Mouse (Mus musculus) neural tube, embryonic 13.5 days (tissue): Measurements from ENCODE around the gene Fgfr2. TPM values are rescaled to one million over a fixed set of nuclear protein-coding genes. Genes with fewer than 3 reads are reported as not detected.
"Not testable (repeated sequence)": the region's sequence is repeated elsewhere in the genome, so short reads cannot be mapped to it uniquely, and the experiment has no call there.

ENCODE experiments used
- ATAC-seq: fragments of 200-750 bp; cut with Nextera tagmentation; 2 replicates; pipeline ENCODE4 v1.8.0; 2017; ENCODE audit warnings: low read depth, mild to moderate bottlenecking, moderate TSS enrichment, moderate library complexity
- H3K27ac ChIP-seq: fragments of 300-500 bp; sonication (generic); replicated peaks from 2 replicates; pipeline ENCODE4 v1.5.1; 2015; ENCODE audit warnings: moderate library complexity, mild to moderate bottlenecking, inconsistent platforms
- H3K27me3 ChIP-seq: fragments of 300-500 bp; sonication (generic); 2 replicates; pipeline ENCODE4 v1.6.1; 2015; ENCODE audit warnings: mild to moderate bottlenecking, inconsistent platforms
- H3K36me3 ChIP-seq: fragments of 300-500 bp; sonication (generic); 2 replicates; pipeline ENCODE4 v1.6.1; 2015; ENCODE audit warnings: mild to moderate bottlenecking, inconsistent platforms
- H3K4me1 ChIP-seq: fragments of 300-500 bp; sonication (generic); replicated peaks from 2 replicates; pipeline ENCODE4 v1.6.1; 2015; ENCODE audit warnings: inconsistent platforms
- H3K4me2 ChIP-seq: fragments of 300-500 bp; sonication (generic); 2 replicates; pipeline ENCODE4 v1.6.1; 2015; ENCODE audit warnings: inconsistent platforms, mild to moderate bottlenecking, moderate library complexity
- H3K4me3 ChIP-seq: fragments of 300-500 bp; sonication (generic); 2 replicates; pipeline ENCODE4 v1.5.1; 2015; ENCODE audit warnings: mild to moderate bottlenecking, inconsistent platforms
- H3K9ac ChIP-seq: fragments of 300-500 bp; sonication (generic); 2 replicates; pipeline ENCODE4 v1.6.1; 2015; ENCODE audit warnings: moderate library complexity, mild to moderate bottlenecking, inconsistent platforms
- H3K9me3 ChIP-seq: fragments of 300-500 bp; sonication (generic); 2 replicates; pipeline ENCODE4 v1.6.1; 2016; ENCODE audit warnings: inconsistent platforms
- WGBS: fragments of 180-500 bp; shearing (Covaris S2); methylation state at CpG from one replicate; pipeline ENCODE4 v1.1.7; 2015; 5-methylcytosine and 5-hydroxymethylcytosine counted together
- polyA plus RNA-seq: library from polyadenylated mRNA; unstranded; fragments of >200 nt; fragmentation: Nextera tagmentation; extraction: Ambion mirVana; gene quantifications from 2 replicates; pipeline ENCODE4 v1.2.1, GENCODE M21; 2015

The Fgfr2 gene
- polyA plus RNA-seq, 1 experiment from 2014 or later: 22.9 TPM

- peaks cover 28% of the 10 kb centered on the region for H3K36me3 ChIP-seq
- H3K9ac ChIP-seq: no peak overlapping the region
- ATAC-seq: no peak
- no peak overlapping the region for H3K4me2 ChIP-seq
- H3K27ac ChIP-seq: no peak overlapping the region
- H3K4me3 ChIP-seq: no peak overlapping the region
- H3K9me3 ChIP-seq: no peaks in the 10 kb centered on the region
- peaks cover 8% of the 10 kb centered on the region for H3K4me1 ChIP-seq
- H3K27me3 ChIP-seq: no peaks in the 10 kb centered on the region
Observed at GRCm38 (mm10) chr7:130492026-130492425, 2631.1 kb downstream of the Fgfr2 start.

GRCm38 (mm10) chr7:130479003-130479402, 2644.1 kb downstream of the Fgfr2 start:
- H3K9ac ChIP-seq, H3K4me2 ChIP-seq, H3K4me1 ChIP-seq, H3K4me3 ChIP-seq, ATAC-seq, H3K27me3 ChIP-seq, H3K9me3 ChIP-seq, H3K27ac ChIP-seq: not testable (repeated sequence)
- H3K36me3 ChIP-seq: peaks cover 18% of the 10 kb centered on the region
- 92% methylated on average over 3 of the region's 3 CpGs for WGBS

GRCm38 (mm10) chr7:130475970-130476369, 2647.2 kb downstream of the Fgfr2 start:
- H3K4me3 ChIP-seq: no peak overlapping the region
- H3K9ac ChIP-seq: no peak overlapping the region
- no peak overlapping the region for H3K4me2 ChIP-seq
- no peaks in the 10 kb centered on the region for H3K9me3 ChIP-seq
- H3K4me1 ChIP-seq: peaks cover 27% of the 10 kb centered on the region
- peaks cover 17% of the 10 kb centered on the region for H3K36me3 ChIP-seq
- 13% methylated on average over 2 of the region's 2 CpGs for WGBS
- peak; percentile 76; the same call in 1 of the 2 replicates for ATAC-seq
- no peak overlapping the region for H3K27ac ChIP-seq
- no peaks in the 10 kb centered on the region for H3K27me3 ChIP-seq

- no peak overlapping the region for H3K4me3 ChIP-seq
- no peak overlapping the region for H3K9ac ChIP-seq
- H3K9me3 ChIP-seq: no peaks in the 10 kb centered on the region
- H3K36me3 ChIP-seq: peaks cover under 1% of the 10 kb centered on the region
- no peak overlapping the region for H3K27ac ChIP-seq
- H3K27me3 ChIP-seq: no peaks in the 10 kb centered on the region
- H3K4me1 ChIP-seq: peaks cover 39% of the 10 kb centered on the region
- no peak for ATAC-seq
- H3K4me2 ChIP-seq: no peak overlapping the region
- WGBS: 63% methylated on average over 3 of the region's 3 CpGs
Observed at GRCm38 (mm10) chr7:130473881-130474280, 2649.3 kb downstream of the Fgfr2 start.

GRCm38 (mm10) chr7:130472683-130473082, 2650.5 kb downstream of the Fgfr2 start:
- H3K36me3 ChIP-seq: no peaks in the 10 kb centered on the region
- no peak overlapping the region for H3K4me2 ChIP-seq
- no peak overlapping the region for H3K4me3 ChIP-seq
- no peak overlapping the region for H3K27ac ChIP-seq
- H3K9me3 ChIP-seq: no peaks in the 10 kb centered on the region
- H3K27me3 ChIP-seq: no peaks in the 10 kb centered on the region
- ATAC-seq: no peak
- no peak overlapping the region for H3K9ac ChIP-seq
- peaks cover 39% of the 10 kb centered on the region for H3K4me1 ChIP-seq
- WGBS: 13% methylated on average over 6 of the region's 6 CpGs

- H3K27me3 ChIP-seq: no peaks in the 10 kb centered on the region
- ATAC-seq: no peak
- no peak overlapping the region for H3K4me3 ChIP-seq
- WGBS: 19% methylated on average over 6 of the region's 6 CpGs
- H3K36me3 ChIP-seq: no peaks in the 10 kb centered on the region; the same call in 1 of the 2 replicates
- H3K9me3 ChIP-seq: no peaks in the 10 kb centered on the region
- no peak overlapping the region for H3K27ac ChIP-seq
- no peak overlapping the region for H3K9ac ChIP-seq
- H3K4me1 ChIP-seq: peaks cover 39% of the 10 kb centered on the region
- H3K4me2 ChIP-seq: no peak overlapping the region
Observed at GRCm38 (mm10) chr7:130471045-130471444, 2652.1 kb downstream of the Fgfr2 start.

GRCm38 (mm10) chr7:130455587-130456246, 2667.4 kb downstream of the Fgfr2 start:
- Histone ChIP-seq H3K9ac (no peak overlapping the region), H3K4me3 (no peak overlapping the region), H3K9me3 (no peaks in the 10 kb centered on the region), H3K27me3 (no peaks in the 10 kb centered on the region), H3K4me1 (no peaks in the 10 kb centered on the region), H3K27ac (no peak overlapping the region), H3K4me2 (no peak overlapping the region), H3K36me3 (peaks cover 58% of the 10 kb centered on the region)
- no peak for ATAC-seq
- 64% methylated on average over 4 of the region's 4 CpGs for WGBS

- Histone ChIP-seq H3K9me3 (no peaks in the 10 kb centered on the region), H3K27me3 (no peaks in the 10 kb centered on the region), H3K9ac (no peak overlapping the region), H3K4me2 (no peak overlapping the region), H3K36me3 (peaks cover 49% of the 10 kb centered on the region), H3K4me1 (no peaks in the 10 kb centered on the region), H3K27ac (no peak overlapping the region), H3K4me3 (no peak overlapping the region)
- 82% methylated on average over 3 of the region's 3 CpGs for WGBS
- no peak for ATAC-seq
Observed at GRCm38 (mm10) chr7:130454226-130454625, 2668.9 kb downstream of the Fgfr2 start.

- no peaks in the 10 kb centered on the region for H3K4me1 ChIP-seq
- no peak overlapping the region for H3K9ac ChIP-seq
- ATAC-seq: no peak
- H3K4me3 ChIP-seq: no peak overlapping the region
- no peak overlapping the region for H3K27ac ChIP-seq
- no peak overlapping the region for H3K4me2 ChIP-seq
- no peaks in the 10 kb centered on the region for H3K27me3 ChIP-seq
- 0 out of 2 replicates have a peak, but pooled peaks cover 4% of the 10 kb centered on the region for H3K36me3 ChIP-seq
- 89% methylated on average over 5 of the region's 5 CpGs for WGBS
- H3K9me3 ChIP-seq: no peaks in the 10 kb centered on the region
Observed at GRCm38 (mm10) chr7:130435776-130436175, 2687.4 kb downstream of the Fgfr2 start.

- H3K4me3 ChIP-seq: no peak overlapping the region
- H3K27me3 ChIP-seq: no peaks in the 10 kb centered on the region
- 95% methylated on average over 2 of the region's 2 CpGs for WGBS
- H3K9ac ChIP-seq: no peak overlapping the region
- H3K27ac ChIP-seq: no peak overlapping the region
- H3K9me3 ChIP-seq: no peaks in the 10 kb centered on the region
- 0 out of 2 replicates have a peak, but pooled peaks cover 4% of the 10 kb centered on the region for H3K36me3 ChIP-seq
- ATAC-seq: no peak
- no peak overlapping the region for H3K4me2 ChIP-seq
- 0 out of 2 replicates have a peak, but pooled peaks cover 3% of the 10 kb centered on the region for H3K4me1 ChIP-seq
Observed at GRCm38 (mm10) chr7:130432141-130432540, 2691.0 kb downstream of the Fgfr2 start.

GRCm38 (mm10) chr7:130426586-130426985, 2696.6 kb downstream of the Fgfr2 start:
- Histone ChIP-seq H3K27me3 (no peaks in the 10 kb centered on the region), H3K9me3 (no peaks in the 10 kb centered on the region), H3K27ac (no peak overlapping the region), H3K4me2 (no peak overlapping the region), H3K4me3 (no peak overlapping the region), H3K36me3 (no peaks in the 10 kb centered on the region), H3K4me1 (peaks cover 7% of the 10 kb centered on the region), H3K9ac (no peak overlapping the region)
- ATAC-seq: no peak
- 11% methylated on average over 5 of the region's 5 CpGs for WGBS

GRCm38 (mm10) chr7:130425991-130426390, 2697.2 kb downstream of the Fgfr2 start:
- Histone ChIP-seq H3K4me3 (no peak overlapping the region), H3K9me3 (no peaks in the 10 kb centered on the region), H3K4me2 (no peak overlapping the region), H3K27me3 (no peaks in the 10 kb centered on the region), H3K4me1 (peaks cover 7% of the 10 kb centered on the region), H3K9ac (no peak overlapping the region), H3K27ac (no peak overlapping the region), H3K36me3 (no peaks in the 10 kb centered on the region)
- whole genome bisulfite sequencing: 81% methylated on average over 2 of the region's 2 CpGs
- no peak for ATAC-seq

- 65% methylated on average over 1 of the region's 1 CpGs for WGBS
- H3K4me1 ChIP-seq: no peaks in the 10 kb centered on the region
Observed at GRCm38 (mm10) chr7:130419961-130420360, 2703.2 kb downstream of the Fgfr2 start.

More at GRCm38 (mm10) chr7:130419961-130420360, 2703.2 kb downstream of the Fgfr2 start:
- H3K27me3 ChIP-seq: no peaks in the 10 kb centered on the region
- H3K27ac ChIP-seq: no peak overlapping the region
- H3K4me3 ChIP-seq: no peak overlapping the region
- H3K4me2 ChIP-seq: no peak overlapping the region
- no peak for ATAC-seq
- no peak overlapping the region for H3K9ac ChIP-seq
- no peaks in the 10 kb centered on the region for H3K9me3 ChIP-seq
- 0 out of 2 replicates have a peak, but pooled peaks cover 5% of the 10 kb centered on the region for H3K36me3 ChIP-seq
